Mouse (Mus musculus) embryonic facial prominence, embryonic 15.5 days (tissue): ENCODE data around the gene Rdx. TPM values are rescaled to one million over a fixed set of nuclear protein-coding genes. Genes with fewer than 3 reads are reported as not detected.

ENCODE experiments used
- ATAC-seq: fragments of 200-750 bp; cut with Nextera tagmentation; 2 replicates; pipeline ENCODE4 v1.8.0; 2017; ENCODE audit warnings: low read depth, moderate TSS enrichment; ENCODE audit not compliant: insufficient number of reproducible peaks, low FRiP score, low TSS enrichment
- H3K27ac ChIP-seq: fragments of 300-500 bp; sonication (generic); replicated peaks from 2 replicates; pipeline ENCODE4 v1.5.1; 2015; ENCODE audit warnings: mild to moderate bottlenecking, inconsistent platforms
- H3K27me3 ChIP-seq: fragments of 300-500 bp; sonication (generic); 2 replicates; pipeline ENCODE4 v1.6.1; 2015; ENCODE audit warnings: inconsistent platforms
- H3K36me3 ChIP-seq: fragments of 300-500 bp; sonication (generic); 2 replicates; pipeline ENCODE4 v1.6.1; 2015; ENCODE audit warnings: mild to moderate bottlenecking, inconsistent platforms
- H3K4me1 ChIP-seq: fragments of 300-500 bp; sonication (generic); 2 replicates; pipeline ENCODE4 v1.6.1; 2015; ENCODE audit warnings: inconsistent platforms
- H3K4me2 ChIP-seq: fragments of 300-500 bp; sonication (generic); replicated peaks from 2 replicates; pipeline ENCODE4 v1.6.1; 2015; ENCODE audit warnings: mild to moderate bottlenecking, inconsistent platforms
- H3K4me3 ChIP-seq: fragments of 300-500 bp; sonication (generic); replicated peaks from 2 replicates; pipeline ENCODE4 v1.5.1; 2015; ENCODE audit warnings: mild to moderate bottlenecking, inconsistent platforms
- H3K9ac ChIP-seq: fragments of 300-500 bp; sonication (generic); 2 replicates; pipeline ENCODE4 v1.6.1; 2015; ENCODE audit warnings: inconsistent platforms
- H3K9me3 ChIP-seq: fragments of 300-500 bp; sonication (generic); replicated peaks from 2 replicates; pipeline ENCODE4 v1.6.1; 2016; ENCODE audit warnings: inconsistent platforms
- WGBS: fragments of 180-500 bp; shearing (Covaris S2); methylation state at CpG from one replicate; pipeline ENCODE4 v1.1.7; 2015; 5-methylcytosine and 5-hydroxymethylcytosine counted together
- polyA plus RNA-seq: library from polyadenylated mRNA; unstranded; fragments of >200 nt; fragmentation: Nextera tagmentation; extraction: Ambion mirVana; gene quantifications from 2 replicates; pipeline ENCODE4 v1.2.1, GENCODE M21; 2015

The Rdx gene
- polyA plus RNA-seq, 1 experiment from 2014 or later = 105 TPM

GRCm38 (mm10) chr9:52094471-52094980 lies 47.6 kb downstream of the Rdx start:
- Histone ChIP-seq H3K9me3 (no peaks in the 10 kb centered on the region), H3K4me2 (no peak overlapping the region), H3K27me3 (no peaks in the 10 kb centered on the region; the same call in 1 of the 2 replicates), H3K36me3 (peaks cover 4% of the 10 kb centered on the region; the same call in 1 of the 2 replicates), H3K4me3 (no peak overlapping the region), H3K9ac (no peak overlapping the region), H3K4me1 (0 out of 2 replicates have a peak, but pooled peaks cover 4% of the 10 kb centered on the region), H3K27ac (no peak overlapping the region)
- ATAC-seq = no peak
- 75% methylated on average over 10 of the region's 10 CpGs for WGBS

GRCm38 (mm10) chr9:52095666-52096065 lies 48.7 kb downstream of the Rdx start:
- Histone ChIP-seq H3K4me3 (no peak overlapping the region), H3K36me3 (no peaks in the 10 kb centered on the region), H3K9me3 (no peaks in the 10 kb centered on the region), H3K9ac (no peak overlapping the region), H3K27me3 (no peaks in the 10 kb centered on the region; the same call in 1 of the 2 replicates), H3K4me1 (0 out of 2 replicates have a peak, but pooled peaks cover 4% of the 10 kb centered on the region), H3K4me2 (no peak overlapping the region), H3K27ac (no peak overlapping the region)
- 62% methylated on average over 3 of the region's 3 CpGs for WGBS
- ATAC-seq = no peak

GRCm38 (mm10) chr9:52097386-52097785 lies 50.4 kb downstream of the Rdx start:
- Histone ChIP-seq H3K4me1 (peaks cover 9% of the 10 kb centered on the region), H3K9ac (no peak overlapping the region), H3K27me3 (no peaks in the 10 kb centered on the region; the same call in 1 of the 2 replicates), H3K27ac (no peak overlapping the region), H3K9me3 (no peaks in the 10 kb centered on the region), H3K4me3 (no peak overlapping the region), H3K4me2 (no peak overlapping the region), H3K36me3 (no peaks in the 10 kb centered on the region)
- no peak for ATAC-seq
- 21% methylated on average over 1 of the region's 1 CpGs for WGBS

GRCm38 (mm10) chr9:52098600-52098999 lies 51.6 kb downstream of the Rdx start:
- no peak overlapping the region for H3K27ac ChIP-seq
- H3K4me1 ChIP-seq = peaks cover 13% of the 10 kb centered on the region
- H3K9me3 ChIP-seq = no peaks in the 10 kb centered on the region
- H3K9ac ChIP-seq = no peak overlapping the region
- under 1% methylated on average over 7 of the region's 7 CpGs for WGBS
- no peaks in the 10 kb centered on the region for H3K36me3 ChIP-seq
- no peaks in the 10 kb centered on the region; the same call in 1 of the 2 replicates for H3K27me3 ChIP-seq
- no peak overlapping the region for H3K4me2 ChIP-seq
- no peak overlapping the region for H3K4me3 ChIP-seq
- no peak for ATAC-seq

- no peak for ATAC-seq
- no peak overlapping the region for H3K4me3 ChIP-seq
- H3K4me2 ChIP-seq = no peak overlapping the region
- no peak overlapping the region for H3K9ac ChIP-seq
- no peaks in the 10 kb centered on the region; the same call in 1 of the 2 replicates for H3K27me3 ChIP-seq
- WGBS = 89% methylated on average over 14 of the region's 14 CpGs
- no peaks in the 10 kb centered on the region for H3K9me3 ChIP-seq
- no peak overlapping the region for H3K27ac ChIP-seq
- H3K36me3 ChIP-seq = no peaks in the 10 kb centered on the region
- H3K4me1 ChIP-seq = peaks cover 13% of the 10 kb centered on the region
These were observed 53.5 kb downstream of the Rdx start for GRCm38 (mm10) chr9:52100426-52100825.

- Histone ChIP-seq H3K4me3 (no peak overlapping the region), H3K9ac (no peak overlapping the region), H3K27me3 (no peaks in the 10 kb centered on the region; the same call in 1 of the 2 replicates), H3K27ac (peak overlapping the region; percentile 66), H3K9me3 (no peaks in the 10 kb centered on the region), H3K36me3 (no peaks in the 10 kb centered on the region), H3K4me2 (no peak overlapping the region), H3K4me1 (peaks cover 13% of the 10 kb centered on the region)
- ATAC-seq = peak; percentile 49
- WGBS = 47% methylated on average over 13 of the region's 13 CpGs
These were observed 55.3 kb downstream of the Rdx start for GRCm38 (mm10) chr9:52102060-52102844.

- 67% methylated on average over 9 of the region's 9 CpGs for WGBS
- Histone ChIP-seq H3K36me3 (no peaks in the 10 kb centered on the region), H3K27me3 (no peaks in the 10 kb centered on the region), H3K4me2 (no peak overlapping the region), H3K4me1 (peaks cover 11% of the 10 kb centered on the region), H3K9me3 (no peaks in the 10 kb centered on the region), H3K27ac (no peak overlapping the region), H3K9ac (no peak overlapping the region), H3K4me3 (no peak overlapping the region)
- ATAC-seq = no peak
These were observed 56.7 kb downstream of the Rdx start for GRCm38 (mm10) chr9:52103448-52104224.

- no peaks in the 10 kb centered on the region for H3K9me3 ChIP-seq
- H3K4me1 ChIP-seq = peaks cover 9% of the 10 kb centered on the region
- no peak overlapping the region for H3K27ac ChIP-seq
- no peaks in the 10 kb centered on the region for H3K27me3 ChIP-seq
- no peak overlapping the region for H3K4me3 ChIP-seq
- ATAC-seq = no peak
- H3K9ac ChIP-seq = no peak overlapping the region
- H3K36me3 ChIP-seq = no peaks in the 10 kb centered on the region
- 80% methylated on average over 8 of the region's 8 CpGs for WGBS
- no peak overlapping the region for H3K4me2 ChIP-seq
These were observed 57.2 kb downstream of the Rdx start for GRCm38 (mm10) chr9:52104225-52104615.

- no peaks in the 10 kb centered on the region for H3K36me3 ChIP-seq
- no peaks in the 10 kb centered on the region for H3K9me3 ChIP-seq
- peaks cover 9% of the 10 kb centered on the region for H3K4me1 ChIP-seq
- no peaks in the 10 kb centered on the region for H3K27me3 ChIP-seq
- no peak for ATAC-seq
- H3K4me3 ChIP-seq = no peak overlapping the region
- no peak overlapping the region for H3K4me2 ChIP-seq
- WGBS = 81% methylated on average over 6 of the region's 6 CpGs
- H3K9ac ChIP-seq = no peak overlapping the region
- no peak overlapping the region for H3K27ac ChIP-seq
These were observed 58.5 kb downstream of the Rdx start for GRCm38 (mm10) chr9:52105423-52105822.

GRCm38 (mm10) chr9:52107161-52107560 lies 60.2 kb downstream of the Rdx start:
- no peaks in the 10 kb centered on the region for H3K36me3 ChIP-seq
- no peaks in the 10 kb centered on the region for H3K27me3 ChIP-seq
- H3K9ac ChIP-seq = no peak overlapping the region
- H3K4me2 ChIP-seq = no peak overlapping the region
- ATAC-seq = no peak
- no peak overlapping the region for H3K27ac ChIP-seq
- WGBS = 93% methylated on average over 3 of the region's 3 CpGs
- no peaks in the 10 kb centered on the region for H3K9me3 ChIP-seq
- H3K4me3 ChIP-seq = no peak overlapping the region
- peaks cover 7% of the 10 kb centered on the region for H3K4me1 ChIP-seq

GRCm38 (mm10) chr9:52110738-52111137 lies 63.8 kb downstream of the Rdx start:
- no peaks in the 10 kb centered on the region for H3K27me3 ChIP-seq
- 40% methylated on average over 3 of the region's 3 CpGs for WGBS
- peaks cover 6% of the 10 kb centered on the region; the same call in 1 of the 2 replicates for H3K36me3 ChIP-seq
- no peaks in the 10 kb centered on the region for H3K9me3 ChIP-seq
- H3K27ac ChIP-seq = no peak overlapping the region
- H3K9ac ChIP-seq = no peak overlapping the region
- H3K4me1 ChIP-seq = no peaks in the 10 kb centered on the region
- H3K4me2 ChIP-seq = no peak overlapping the region
- no peak for ATAC-seq
- H3K4me3 ChIP-seq = no peak overlapping the region
